Mouse (Mus musculus) testis, adult 2 months (tissue): ENCODE measurements around the gene Hyal3.

Experiments
- CTCF ChIP-seq: fragments of 200-500 bp; IDR thresholded peaks from 2 replicates; pipeline ENCODE4 v1.5.1; 2012; ENCODE audit warnings: low read depth, mild to moderate bottlenecking, inconsistent platforms, low read length, moderate library complexity; ENCODE audit not compliant: control insufficient read depth, insufficient read depth, insufficient replicate concordance
- POLR2A ChIP-seq: fragments of 200-500 bp; IDR thresholded peaks from 2 replicates; pipeline ENCODE4 v1.6.1; 2012; ENCODE audit warnings: low read depth, mild to moderate bottlenecking, inconsistent platforms, low read length, moderate library complexity; ENCODE audit not compliant: control insufficient read depth

GRCm38 (mm10) chr9:107599842-107600241 lies 19.2 kb downstream of the Hyal3 start:
- TF ChIP-seq CTCF (no peak), POLR2A (no peak)
